Mouse (Mus musculus): ENCODE measurements at regions not wholly inside any gene's neighbourhood (a gene's known extent, or its start where the extent isn't known, plus 50 kb on each side); places are given as distances from the start of the nearest gene placed in this dataset.

DNA sequence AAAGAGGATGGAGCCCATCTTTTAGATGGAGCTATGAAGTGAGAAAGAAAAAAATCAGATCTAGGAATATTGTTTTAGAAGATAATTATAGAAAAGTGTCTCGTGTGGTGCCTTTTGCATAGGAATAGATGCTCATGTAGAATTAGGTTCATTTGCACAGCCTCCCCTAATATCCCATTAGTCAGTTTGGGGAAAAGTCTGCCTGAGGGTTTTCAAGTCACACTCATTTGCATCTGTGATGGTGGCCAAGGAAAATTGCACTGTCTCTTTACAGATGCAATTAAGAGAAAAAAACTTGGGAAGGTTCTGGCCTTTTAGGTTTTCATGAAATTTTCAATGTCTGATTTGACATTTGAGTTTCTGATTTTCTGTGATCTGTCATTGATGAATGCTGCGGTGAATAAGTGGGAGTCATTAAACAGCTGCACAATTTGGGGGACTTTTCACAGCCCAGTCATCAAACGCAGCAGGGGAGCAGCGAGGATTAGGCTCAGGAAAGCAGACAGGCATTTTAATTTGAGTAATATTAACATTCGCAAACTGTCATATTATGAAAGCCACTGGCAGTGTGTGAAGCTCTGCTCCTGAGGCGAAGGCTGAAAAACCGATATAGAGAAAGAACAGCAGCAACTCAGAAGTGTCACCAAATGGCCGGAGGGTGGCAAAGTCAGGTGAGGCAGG lies 281.5 kb upstream of the Cxadr start:
- no peak for TF ChIP-seq CTCF (IDR thresholded peaks at IDR 0.05; ENCODE audit: low read depth, low read length)
- TF ChIP-seq POLR2AphosphoS5 (IDR thresholded peaks at IDR 0.05; ENCODE audit: insufficient replicate concordance, low read depth, low read length), result no peak
- TF ChIP-seq TAL1 (conservative IDR thresholded peaks at IDR 0.05; ENCODE audit: low read depth, low read length), result no peak
- no peak for TF ChIP-seq GATA1 (IDR thresholded peaks at IDR 0.05; ENCODE audit: borderline replicate concordance, low read length)

All from G1E (cell line).